Mouse (Mus musculus) kidney, adult 2 months (tissue): ENCODE measurements at regions not wholly inside any gene's neighbourhood (a gene's known extent, or its start where the extent isn't known, plus 50 kb on each side); places are given as distances from the start of the nearest gene placed in this dataset.

Experiments
- DNase-seq: peaks from one replicate; pipeline ENCODE4 v3.0.0; 2021
- H3K27ac ChIP-seq: fragments of 200-500 bp; 2 replicates; pipeline ENCODE4 v1.5.1; 2012; ENCODE audit warnings: low read depth, low read length, control low read depth, inconsistent platforms; ENCODE audit not compliant: insufficient read depth
- H3K27me3 ChIP-seq: fragments of 200-500 bp; replicated peaks from 2 replicates; pipeline ENCODE4 v1.6.1; 2012; ENCODE audit warnings: mild to moderate bottlenecking, moderate library complexity, low read length, inconsistent platforms; ENCODE audit not compliant: control insufficient read depth, insufficient read depth
- H3K36me3 ChIP-seq: fragments of 200-500 bp; 2 replicates; pipeline ENCODE4 v1.6.1; 2012; ENCODE audit warnings: mild to moderate bottlenecking, moderate library complexity, low read length, inconsistent platforms; ENCODE audit not compliant: control insufficient read depth, insufficient read depth
- H3K4me1 ChIP-seq: fragments of 200-500 bp; 2 replicates; pipeline ENCODE4 v1.6.1; 2011; ENCODE audit warnings: low read length; ENCODE audit not compliant: control insufficient read depth, insufficient read depth
- H3K4me3 ChIP-seq: fragments of 200-500 bp; 2 replicates; pipeline ENCODE4 v1.5.1; 2011; ENCODE audit warnings: mild to moderate bottlenecking, low read depth, low read length, control low read depth; ENCODE audit not compliant: insufficient read depth
- CTCF ChIP-seq: fragments of 200-500 bp; conservative IDR thresholded peaks from 2 replicates; pipeline ENCODE4 v1.5.1; 2011; ENCODE audit warnings: low read depth, mild to moderate bottlenecking, control low read depth, low read length, moderate library complexity, mixed read lengths; ENCODE audit not compliant: insufficient read depth, insufficient read length
- POLR2A ChIP-seq: fragments of 200-500 bp; IDR thresholded peaks from one replicate; pipeline ENCODE4 v1.6.1; 2011; ENCODE audit warnings: low read depth, low read length, control low read depth
- WGBS: fragments of 180-500 bp; shearing (Covaris S2); methylation state at CpG from one replicate; pipeline ENCODE4 v1.1.7; 2018; 5-methylcytosine and 5-hydroxymethylcytosine counted together

- Histone ChIP-seq H3K4me1 (no peaks in the 10 kb centered on the region), H3K27me3 (no peaks in the 10 kb centered on the region), H3K36me3 (no peaks in the 10 kb centered on the region), H3K27ac (no peak overlapping the region), H3K4me3 (no peak overlapping the region)
- TF ChIP-seq POLR2A: no peak
- TF ChIP-seq CTCF: no peak
- WGBS: 39% methylated on average over 2 of the region's 2 CpGs
- DNase-seq: no peak
Measured at GRCm38 (mm10) chr10:54601993-54602392, 525.6 kb upstream of the Man1a start.

- TF ChIP-seq CTCF (no peak), POLR2A (no peak)
- 52% methylated on average over 2 of the region's 2 CpGs for WGBS
- H3K27me3 ChIP-seq: no peaks in the 10 kb centered on the region
Measured at GRCm38 (mm10) chr10:54595072-54595471, 518.7 kb upstream of the Man1a start.

GRCm38 (mm10) chr10:54558636-54559035 lies 482.2 kb upstream of the Man1a start:
- TF ChIP-seq CTCF (peak; percentile 44; the same call in 1 of the 2 replicates), POLR2A (no peak)
- no peak for DNase-seq
- 64% methylated on average over 4 of the region's 4 CpGs for WGBS
- H3K36me3 ChIP-seq: no peaks in the 10 kb centered on the region
- H3K4me1 ChIP-seq: no peaks in the 10 kb centered on the region
- H3K27ac ChIP-seq: no peak overlapping the region
- H3K4me3 ChIP-seq: no peak overlapping the region
- no peaks in the 10 kb centered on the region for H3K27me3 ChIP-seq

More at GRCm38 (mm10) chr10:54595072-54595471, 518.7 kb upstream of the Man1a start:
- no peak overlapping the region for H3K4me3 ChIP-seq
- H3K4me1 ChIP-seq: no peaks in the 10 kb centered on the region
- no peaks in the 10 kb centered on the region for H3K36me3 ChIP-seq
- DNase-seq: no peak
- no peak overlapping the region for H3K27ac ChIP-seq

GRCm38 (mm10) chr10:54551734-54552397 lies 475.5 kb upstream of the Man1a start:
- no peaks in the 10 kb centered on the region for H3K27me3 ChIP-seq
- 76% methylated on average over 6 of the region's 6 CpGs for WGBS
- DNase-seq: no peak
- H3K4me1 ChIP-seq: no peaks in the 10 kb centered on the region
- H3K27ac ChIP-seq: no peak overlapping the region
- H3K4me3 ChIP-seq: no peak overlapping the region
- TF ChIP-seq CTCF (no peak), POLR2A (no peak)
- H3K36me3 ChIP-seq: no peaks in the 10 kb centered on the region

GRCm38 (mm10) chr10:54550665-54551064 lies 474.3 kb upstream of the Man1a start:
- no peak overlapping the region for H3K4me3 ChIP-seq
- no peaks in the 10 kb centered on the region for H3K4me1 ChIP-seq
- no peak overlapping the region for H3K27ac ChIP-seq
- 89% methylated on average over 2 of the region's 2 CpGs for WGBS
- no peaks in the 10 kb centered on the region for H3K27me3 ChIP-seq
- DNase-seq: no peak
- TF ChIP-seq POLR2A: no peak
- no peak for TF ChIP-seq CTCF
- H3K36me3 ChIP-seq: no peaks in the 10 kb centered on the region

GRCm38 (mm10) chr10:54548977-54549376 lies 472.6 kb upstream of the Man1a start:
- no peaks in the 10 kb centered on the region for H3K36me3 ChIP-seq
- TF ChIP-seq CTCF: no peak
- DNase-seq: no peak
- no peaks in the 10 kb centered on the region for H3K4me1 ChIP-seq
- H3K27ac ChIP-seq: no peak overlapping the region
- H3K27me3 ChIP-seq: no peaks in the 10 kb centered on the region
- H3K4me3 ChIP-seq: no peak overlapping the region
- 89% methylated on average over 2 of the region's 2 CpGs for WGBS

- WGBS: 84% methylated on average over 1 of the region's 1 CpGs
- no peak overlapping the region for H3K4me3 ChIP-seq
- TF ChIP-seq POLR2A: no peak
- no peak for TF ChIP-seq CTCF
- H3K27me3 ChIP-seq: no peaks in the 10 kb centered on the region
- H3K36me3 ChIP-seq: no peaks in the 10 kb centered on the region
- no peaks in the 10 kb centered on the region for H3K4me1 ChIP-seq
- DNase-seq: no peak
- no peak overlapping the region for H3K27ac ChIP-seq
Measured at GRCm38 (mm10) chr10:54548526-54548925, 472.1 kb upstream of the Man1a start.
